Mouse (Mus musculus) urinary bladder, postnatal 14 days (tissue): ENCODE results near the gene Sox2.

ENCODE experiments used
- DNase-seq: peaks from one replicate; pipeline ENCODE4 v3.0.0; 2021; ENCODE audit warnings: low spot score

The Sox2 gene

DNA sequence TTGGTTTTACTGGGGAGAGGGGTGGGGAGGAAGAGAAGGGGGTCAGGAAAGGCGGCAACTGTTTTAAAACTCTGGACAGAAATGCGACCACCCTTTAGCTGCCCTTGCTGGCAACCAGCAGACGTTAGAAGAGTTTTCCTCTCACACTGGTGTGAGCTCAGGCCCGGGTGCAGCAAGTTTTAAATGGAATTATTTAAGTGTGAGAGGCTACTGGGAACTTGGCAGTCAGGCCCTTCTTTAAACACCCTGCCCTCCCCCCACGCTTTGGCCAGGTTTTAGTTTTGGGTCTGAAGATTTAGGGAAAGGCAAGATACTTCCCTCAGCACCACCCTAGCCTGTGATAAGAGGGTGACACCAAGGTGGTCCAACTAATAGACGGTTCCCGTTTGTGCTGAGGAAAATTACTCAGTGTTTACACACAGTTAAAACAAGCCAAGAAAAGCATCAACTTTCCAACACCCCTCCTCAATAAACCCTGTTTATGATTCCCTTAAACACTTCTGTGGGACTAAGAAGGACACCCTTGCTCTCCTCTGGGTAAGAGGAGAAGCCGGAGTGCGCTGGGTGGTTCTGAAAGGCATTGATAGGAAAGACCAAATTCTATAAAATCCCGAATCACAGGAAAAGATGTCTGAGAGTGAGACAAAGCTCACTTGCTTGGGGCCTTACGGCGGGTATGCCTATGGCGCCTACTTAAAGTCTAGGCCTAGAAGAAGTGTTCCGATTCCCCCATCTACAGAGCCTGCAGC lies 10.5 kb downstream of the Sox2 start:
- no peak for DNase-seq

DNA sequence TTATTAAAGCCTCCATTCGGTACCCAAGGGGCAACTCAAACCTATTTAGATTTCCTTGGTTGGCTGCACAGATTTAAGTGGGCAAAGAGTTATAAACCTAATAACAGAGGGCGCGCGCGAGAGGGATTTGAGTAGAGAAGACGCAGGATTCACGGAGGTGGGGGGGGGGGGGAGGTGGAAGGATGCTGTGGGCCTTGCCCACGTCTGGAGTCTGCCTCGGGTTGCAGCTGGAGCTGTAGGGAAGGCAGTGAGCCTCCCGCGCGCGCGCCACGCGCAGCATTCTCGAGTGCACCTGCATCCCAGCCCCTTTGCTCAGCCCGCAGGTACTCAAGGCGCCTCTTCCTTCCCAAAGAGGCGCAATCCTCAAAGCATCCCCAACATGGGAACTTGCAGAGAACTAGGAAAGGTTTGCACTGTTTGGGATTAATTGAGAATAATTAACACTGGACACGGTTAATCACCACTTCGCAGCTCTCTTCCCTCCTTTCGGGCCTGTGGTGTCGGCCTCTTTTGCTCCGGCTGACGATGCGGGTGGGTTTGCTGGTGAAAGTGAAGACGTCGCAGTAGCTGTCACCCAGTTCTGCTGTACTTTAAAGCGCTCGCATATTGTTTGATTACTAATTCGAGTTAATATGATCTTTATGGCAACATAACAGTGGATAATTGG lies 11.3 kb downstream of the Sox2 start:
- no peak for DNase-seq

DNA sequence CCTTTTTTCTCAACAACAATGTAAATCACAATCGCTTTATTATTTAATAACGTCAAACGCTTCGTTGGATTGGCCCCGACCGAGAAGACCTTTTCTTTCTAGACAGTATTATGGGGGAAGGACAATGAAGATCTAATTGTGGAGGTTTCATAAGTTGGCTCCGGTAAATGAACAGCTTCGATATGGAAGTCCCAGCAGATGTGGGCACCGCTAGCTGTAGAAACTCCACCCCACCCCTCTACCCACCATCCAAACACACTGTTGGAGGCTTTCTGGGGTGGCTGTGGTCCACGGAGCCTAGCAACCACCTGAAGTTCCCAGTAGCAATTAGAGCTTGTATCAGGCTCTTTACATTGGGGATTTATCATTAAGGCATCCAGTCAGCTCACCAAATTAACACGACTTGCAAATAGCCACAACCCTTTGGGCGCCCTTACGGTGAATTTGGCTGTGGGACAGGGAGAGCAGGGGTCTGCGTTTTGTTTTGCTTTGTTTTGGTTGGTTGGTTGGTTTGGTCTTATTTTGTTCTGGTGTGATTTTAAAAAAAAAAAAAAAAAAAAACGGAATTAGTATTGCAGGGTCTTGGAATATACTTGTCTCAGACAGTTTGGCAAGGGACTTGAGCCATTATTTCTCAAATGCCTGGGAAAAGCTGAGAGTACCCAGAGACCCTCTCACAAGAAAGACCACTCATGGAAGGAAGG lies 12.0 kb downstream of the Sox2 start:
- no peak for DNase-seq

DNA sequence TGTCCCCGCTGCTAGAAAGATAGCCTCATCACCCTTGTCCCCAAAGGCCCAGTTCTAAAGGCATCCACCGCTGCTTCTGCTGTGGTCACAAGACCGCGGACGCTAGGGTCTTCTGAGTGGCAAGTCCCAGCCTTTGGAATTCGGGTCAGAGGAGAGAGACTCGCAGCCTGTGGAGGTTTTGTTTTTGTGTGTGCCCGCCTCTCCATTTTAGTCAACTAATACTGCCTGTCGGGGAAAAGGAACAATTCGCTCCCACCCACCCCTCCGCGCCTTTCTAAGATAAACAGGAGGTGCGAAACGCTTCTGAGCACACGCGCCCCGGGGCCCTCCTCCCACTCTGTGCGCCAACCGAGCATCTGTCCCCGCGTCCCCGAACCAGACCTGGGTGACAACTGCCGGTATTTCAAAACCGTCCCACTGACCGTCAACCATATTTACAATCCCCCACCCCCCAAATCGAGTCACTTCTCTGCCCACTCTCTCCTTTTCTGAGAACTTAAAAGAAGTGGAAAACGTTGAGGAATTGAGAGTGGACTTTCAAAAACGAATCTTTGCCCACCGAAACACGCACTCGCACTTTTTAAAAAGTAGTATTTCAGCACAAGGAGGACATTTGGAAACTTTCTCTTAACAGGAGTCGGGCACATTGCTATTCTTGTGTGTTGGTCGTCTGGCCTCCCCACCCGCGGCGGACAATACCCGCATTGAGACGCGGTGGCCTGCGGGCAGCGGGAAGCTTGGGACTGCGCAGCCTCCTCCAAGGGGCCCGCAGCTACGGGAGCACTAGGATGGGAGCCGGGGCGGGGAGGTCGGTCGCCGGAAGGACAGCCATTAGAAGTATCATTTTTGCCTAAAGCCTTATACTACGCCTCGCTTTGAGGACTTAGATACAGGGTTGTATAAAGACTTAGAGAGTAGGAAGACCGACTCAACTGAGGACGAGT lies 12.8 kb downstream of the Sox2 start:
- DNase-seq, result no peak

DNA sequence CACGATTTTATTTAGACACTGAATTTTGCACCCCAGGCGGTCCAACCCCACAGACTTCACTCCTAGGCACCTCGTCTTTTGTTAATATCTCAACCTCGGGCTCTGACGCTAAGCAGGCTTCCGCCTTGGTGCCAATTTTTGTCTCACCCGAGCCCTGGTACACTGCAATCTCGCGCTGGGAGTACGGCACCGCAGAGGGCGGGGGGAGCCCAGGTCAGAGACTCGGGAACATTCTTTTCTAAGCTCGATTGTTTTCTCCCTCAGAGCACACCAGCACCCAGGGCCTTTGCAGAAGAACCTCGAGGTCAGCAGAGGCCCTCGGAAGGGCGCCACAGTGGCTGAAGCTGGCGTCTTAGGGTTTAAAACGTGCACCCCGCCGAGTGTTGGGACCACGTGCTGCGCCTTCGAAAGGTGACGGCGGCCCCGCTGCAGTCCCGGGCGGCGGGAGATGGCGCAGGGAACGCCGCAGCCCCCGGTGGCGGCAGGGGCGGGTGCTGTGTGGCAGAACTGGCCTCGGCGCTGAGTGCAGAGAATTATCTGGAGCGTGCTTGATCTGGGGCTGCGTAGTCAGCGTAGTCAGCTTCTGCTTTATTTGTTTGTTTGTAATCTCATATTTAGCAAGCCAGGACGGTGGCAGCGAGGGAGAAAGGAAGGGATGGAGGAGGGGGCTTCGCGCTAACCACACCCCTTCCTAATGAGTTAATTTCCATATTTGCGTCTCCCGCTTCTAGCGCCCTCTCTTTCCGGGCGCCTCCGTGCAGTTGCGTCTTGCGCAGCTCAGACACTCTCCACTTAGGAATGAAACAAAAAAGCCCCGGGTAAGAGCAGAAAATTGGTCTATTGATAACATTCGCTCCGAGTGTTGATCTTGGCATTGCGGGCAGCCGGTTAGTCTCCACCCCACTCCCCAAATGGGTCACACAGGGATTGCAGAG lies 13.8 kb downstream of the Sox2 start:
- no peak for DNase-seq

DNA sequence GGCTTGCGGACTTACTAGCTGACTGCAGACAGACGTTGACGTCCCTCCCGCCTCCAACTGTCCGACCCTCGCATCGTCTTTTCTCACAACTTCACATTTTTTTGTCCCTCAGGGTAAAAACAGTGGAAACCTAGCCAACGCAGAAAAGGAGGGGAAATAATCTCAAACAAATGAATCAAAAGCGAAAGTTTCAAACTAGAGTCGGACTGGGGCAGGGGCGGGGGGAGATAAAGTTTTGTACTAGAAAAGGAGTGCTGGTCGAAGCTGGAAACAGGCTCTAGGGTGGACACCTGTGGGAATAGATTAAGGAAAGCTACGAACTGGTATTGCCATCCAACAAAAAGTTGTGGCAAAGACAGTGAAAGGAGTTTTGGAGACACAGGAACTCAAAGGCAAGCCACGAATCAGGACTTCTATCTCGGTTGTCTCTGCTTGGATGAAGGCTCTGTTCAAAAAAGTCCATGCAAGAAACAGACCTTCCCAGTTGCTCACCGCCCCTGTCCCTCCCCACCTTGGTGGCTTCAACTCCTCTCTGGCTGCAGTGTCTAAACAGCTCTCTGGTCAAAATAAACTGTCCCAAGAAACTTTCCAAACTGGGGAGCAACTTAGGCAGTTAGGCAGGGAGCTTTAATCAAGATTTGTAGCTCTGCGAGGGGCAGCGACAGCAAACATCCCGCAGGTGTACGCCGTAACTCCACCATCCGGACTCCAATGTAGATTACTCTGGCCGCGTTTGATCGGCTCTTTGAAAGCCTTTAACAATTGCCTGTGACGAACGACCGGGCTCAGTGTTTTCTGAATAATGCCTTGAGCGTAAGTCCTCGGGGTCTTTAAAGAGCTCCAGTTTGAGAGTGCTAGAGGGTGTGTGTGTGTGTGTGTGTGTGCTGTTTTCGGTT lies 14.7 kb downstream of the Sox2 start:
- no peak for DNase-seq

DNA sequence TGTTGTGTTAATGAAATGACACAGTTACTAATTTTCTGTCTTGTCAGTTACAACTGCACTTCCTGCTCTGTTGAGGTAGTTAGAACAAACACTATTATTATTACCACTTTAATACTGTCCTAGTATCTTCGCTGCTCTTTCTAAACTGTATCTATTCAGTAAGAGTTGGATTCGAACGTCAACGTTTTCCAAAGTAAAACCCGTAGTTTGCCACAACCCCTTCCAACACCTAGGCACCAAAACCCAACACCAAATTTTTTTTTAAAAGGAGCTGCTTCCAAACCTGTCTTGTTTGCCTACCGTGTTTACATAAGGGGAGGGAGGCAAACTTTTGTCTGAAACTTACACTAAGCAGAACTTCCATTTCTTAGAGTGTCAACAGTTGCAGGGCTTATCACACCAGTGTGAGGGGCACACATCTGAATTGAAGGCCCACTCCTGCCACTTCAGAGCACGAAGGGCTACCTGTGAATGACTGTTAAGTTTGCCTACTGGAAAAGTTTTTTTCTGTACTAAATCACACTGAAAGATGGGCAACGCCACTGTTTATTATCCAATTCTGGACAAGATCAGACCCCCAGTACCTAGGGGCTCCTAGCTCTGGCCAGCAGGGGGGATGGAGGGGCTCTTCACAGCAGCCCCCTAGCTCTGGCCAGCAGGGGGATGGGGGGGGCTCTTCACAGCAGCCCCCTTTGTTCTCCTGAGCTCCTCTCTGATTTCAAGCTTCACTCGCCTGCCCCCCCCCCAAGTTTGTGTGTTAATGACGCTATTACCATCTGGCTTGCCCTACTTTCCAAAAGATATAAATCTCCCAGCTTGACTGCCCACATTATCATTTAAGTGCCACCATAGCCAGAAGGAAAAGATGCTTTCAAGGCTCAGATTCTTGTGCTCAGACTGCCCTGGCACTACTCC lies 15.8 kb downstream of the Sox2 start:
- no peak for DNase-seq

DNA sequence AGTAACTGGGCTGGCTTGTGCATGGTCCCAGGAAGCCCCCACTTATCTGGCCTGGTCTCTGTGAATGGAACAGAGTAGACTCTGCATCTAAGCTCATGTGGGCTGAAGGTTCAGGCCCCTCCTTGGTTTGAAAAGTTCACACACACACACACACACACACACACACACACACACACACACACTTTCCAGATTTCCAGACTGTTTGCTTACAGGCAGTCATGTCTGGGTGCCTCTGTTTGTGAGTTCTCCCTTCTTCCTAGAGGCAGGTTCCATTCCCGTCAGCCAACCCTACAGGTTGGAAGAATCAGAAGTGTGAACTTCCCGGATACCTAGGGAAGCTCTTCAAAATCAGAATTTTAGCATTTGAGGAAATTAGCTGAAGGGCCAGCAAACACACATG lies 17.0 kb downstream of the Sox2 start:
- no peak for DNase-seq

DNA sequence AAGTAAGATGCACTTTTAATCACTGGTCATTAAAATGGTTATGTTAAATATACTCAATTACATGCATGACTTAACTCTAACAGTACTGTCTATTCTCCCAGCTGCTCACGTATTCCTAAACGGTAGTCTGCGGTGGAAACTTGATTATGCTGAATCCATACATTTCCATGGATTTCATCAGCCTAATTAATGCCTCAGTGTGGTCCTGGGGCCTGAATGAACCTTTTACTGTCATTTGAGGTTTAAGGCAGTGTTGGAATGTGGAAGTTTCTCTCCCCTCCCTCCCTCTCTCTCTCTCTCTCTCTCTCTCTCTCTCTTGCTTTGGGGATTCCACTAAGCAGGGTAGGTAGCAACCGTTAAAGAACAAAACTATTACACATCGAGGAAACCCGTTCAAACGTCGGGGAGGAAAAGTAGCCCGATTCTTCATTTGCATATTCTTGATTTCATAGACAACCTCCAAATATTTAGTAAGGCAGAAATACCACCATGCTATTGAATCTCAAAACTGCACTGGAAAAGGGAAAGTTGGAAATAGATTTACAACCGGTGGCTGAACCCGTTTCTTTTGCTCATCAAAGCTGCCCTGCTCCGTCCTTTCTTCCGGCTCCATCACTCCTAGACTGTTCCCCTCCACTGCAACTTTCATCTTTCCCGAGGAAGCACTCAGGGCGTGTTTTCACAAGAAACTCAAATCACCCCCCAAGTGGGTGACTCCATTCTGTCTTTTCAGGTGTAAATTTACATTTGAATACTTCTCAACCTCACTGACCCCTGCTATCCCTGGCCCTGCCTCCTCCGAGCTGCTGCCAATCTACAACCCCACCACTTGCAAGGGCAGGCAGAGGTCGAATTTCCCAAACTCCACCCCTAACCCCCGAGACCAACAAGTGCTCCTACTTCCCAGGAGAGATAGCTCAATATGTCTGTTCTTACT lies 17.9 kb downstream of the Sox2 start:
- DNase-seq, result no peak

DNA sequence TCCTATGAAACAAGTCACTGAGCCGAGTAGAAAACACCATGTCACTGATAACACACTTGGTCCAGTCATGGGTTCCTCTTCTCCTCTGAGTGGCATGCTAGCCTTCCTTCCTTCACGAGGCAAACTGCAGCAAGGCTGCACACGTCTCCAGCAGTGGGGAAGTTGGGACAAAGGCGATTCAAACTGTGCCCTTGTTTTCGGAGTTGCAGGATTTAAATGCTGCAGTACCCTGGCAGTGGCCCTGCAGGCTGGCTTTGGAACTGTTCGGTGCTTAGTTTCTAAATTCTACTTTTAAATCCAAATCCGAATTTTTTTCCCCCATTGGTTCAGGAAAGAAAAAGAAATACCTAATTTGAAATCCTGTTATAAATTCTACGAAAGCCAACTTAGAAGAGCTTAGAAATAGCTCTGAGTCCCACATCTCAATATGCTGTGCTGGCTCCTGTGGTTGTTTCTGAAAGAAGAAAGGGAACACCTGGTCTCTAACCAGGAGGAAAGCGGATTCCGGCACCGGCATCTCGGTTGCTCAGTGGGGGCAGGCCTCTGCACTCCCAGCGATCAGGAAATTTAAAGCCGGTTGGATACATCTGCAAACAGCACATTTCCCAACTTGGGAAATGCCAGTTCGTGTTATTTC lies 20.9 kb downstream of the Sox2 start:
- no peak for DNase-seq

DNA sequence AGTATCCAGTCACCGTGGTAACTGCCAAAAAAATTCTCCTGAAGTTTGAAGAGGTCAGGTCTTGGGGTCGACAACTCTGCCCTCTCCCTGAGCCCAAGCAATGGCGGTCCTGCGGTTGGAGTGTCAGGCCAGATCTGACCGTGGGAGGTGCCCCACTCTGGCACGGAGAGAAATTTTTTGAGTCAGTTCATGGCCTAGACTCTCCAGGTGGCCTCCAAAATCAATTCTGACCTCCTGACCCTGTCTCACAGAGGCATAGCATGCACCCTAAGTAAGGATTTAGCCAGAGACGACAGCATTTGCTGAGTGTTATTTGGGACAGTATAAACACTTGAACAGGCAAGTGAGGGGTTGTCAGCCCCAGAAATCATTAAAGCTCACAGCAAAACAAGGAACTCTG lies 28.6 kb downstream of the Sox2 start:
- no peak for DNase-seq

DNA sequence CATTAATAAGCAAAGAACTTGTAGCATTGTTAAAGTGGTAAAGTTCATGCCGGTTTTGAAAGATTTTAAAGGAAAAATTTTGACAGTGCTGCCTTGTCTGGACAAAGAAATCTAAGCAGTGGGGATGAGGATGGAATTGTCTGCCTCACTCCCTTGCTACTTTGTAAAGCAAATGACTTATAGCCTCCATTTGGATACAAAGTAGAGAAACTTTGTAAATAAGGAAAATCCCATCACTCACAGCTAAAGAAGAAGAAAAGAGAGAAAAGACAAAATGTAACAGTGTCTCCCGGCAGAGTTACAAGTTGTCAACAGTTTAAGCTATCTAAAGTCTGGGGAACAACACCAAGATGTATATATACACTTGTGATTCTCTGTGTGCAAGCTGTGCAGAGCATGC lies 29.2 kb downstream of the Sox2 start:
- DNase-seq, result no peak

DNA sequence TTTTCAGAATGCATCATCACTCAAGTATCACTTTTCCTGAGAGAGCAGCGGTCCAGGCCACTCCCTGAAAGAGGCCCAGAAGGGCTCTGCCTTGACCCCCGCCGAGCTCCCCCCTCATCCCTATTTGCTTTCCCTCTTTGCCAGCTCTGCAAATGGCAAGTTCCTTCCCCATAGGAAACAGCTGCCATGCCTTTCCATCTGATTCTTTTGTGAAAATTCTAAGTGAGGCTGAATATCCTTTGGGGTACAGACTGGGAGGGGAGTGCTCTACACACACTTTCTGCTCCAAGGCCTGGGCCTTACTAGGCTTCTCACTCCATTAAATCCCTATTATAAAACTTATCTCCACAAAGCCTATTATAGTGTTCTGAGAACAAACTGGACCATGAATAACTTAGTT lies 29.7 kb downstream of the Sox2 start:
- no peak for DNase-seq

DNA sequence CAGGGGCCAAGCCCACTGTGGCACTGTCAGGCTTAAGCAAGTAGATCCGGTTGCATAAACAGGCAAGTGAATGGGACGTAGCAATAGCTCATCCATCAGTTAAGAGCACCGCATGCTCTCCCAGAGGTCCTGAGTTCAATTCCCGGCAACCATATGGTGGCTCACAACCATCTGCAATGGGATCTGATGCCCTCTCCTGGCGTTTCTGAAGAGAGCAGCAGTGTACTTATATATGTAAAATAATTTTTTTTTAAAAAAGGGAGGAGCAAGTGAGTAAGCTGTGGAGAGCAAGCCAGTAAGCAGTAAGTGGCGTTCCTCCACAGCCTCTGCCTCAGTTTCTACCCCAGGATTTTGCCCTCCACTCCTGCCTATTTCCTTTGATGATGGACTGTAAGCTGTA lies 37.9 kb downstream of the Sox2 start:
- DNase-seq, result no peak

DNA sequence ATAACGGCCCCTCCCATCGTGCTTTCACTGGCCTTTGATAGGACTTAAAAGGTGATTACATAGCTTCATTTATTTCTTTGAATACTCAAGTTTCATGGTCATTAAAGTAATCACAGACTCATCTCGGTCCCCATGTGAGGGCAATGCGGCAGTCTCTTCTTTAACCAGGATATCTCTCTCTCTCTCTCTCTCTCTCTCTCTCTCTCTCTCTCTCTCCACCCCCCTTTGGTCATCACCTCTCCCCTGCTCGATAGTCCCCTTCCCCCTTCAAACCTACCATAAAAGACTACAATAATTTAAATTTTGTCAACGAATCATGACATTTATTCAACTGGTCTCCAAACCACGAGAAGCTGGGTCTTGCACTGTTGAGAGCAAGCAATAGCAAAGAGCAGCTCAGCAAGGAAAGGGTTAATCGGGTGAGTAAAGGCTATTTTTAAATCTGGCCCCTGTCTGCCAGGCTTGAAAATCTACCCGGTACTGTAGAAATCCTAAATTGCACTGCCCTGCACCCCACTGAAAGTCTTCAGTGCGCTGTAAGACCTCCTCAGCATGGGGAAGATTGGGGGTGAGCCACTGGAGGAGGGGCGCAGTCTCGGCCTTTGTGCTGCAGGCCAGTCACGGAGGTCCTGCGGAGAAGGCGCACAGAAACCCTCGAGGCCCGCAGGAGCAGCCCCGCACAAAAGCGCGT lies 41.6 kb downstream of the Sox2 start:
- DNase-seq, result no peak

DNA sequence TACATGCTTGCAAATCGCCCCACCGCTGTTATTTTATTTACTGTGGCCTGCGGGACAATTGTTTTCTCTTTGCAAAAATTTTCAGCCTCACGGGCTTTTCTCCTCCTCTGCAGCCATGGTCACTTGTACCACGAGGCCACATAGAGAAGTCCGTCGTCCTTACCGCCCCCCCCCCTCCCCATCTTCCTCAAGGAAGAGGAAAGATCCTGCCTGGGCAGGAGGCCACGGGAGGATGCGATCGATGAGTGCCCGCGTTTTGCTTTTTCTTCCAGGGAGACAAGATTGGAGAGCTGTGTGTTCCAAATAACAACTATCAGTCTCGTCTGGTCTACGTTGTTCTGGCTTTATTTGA lies 42.2 kb downstream of the Sox2 start:
- no peak for DNase-seq
